Mouse (Mus musculus) bone marrow macrophage, adult 2 months (primary cell): ENCODE measurements around the gene Pea15a.

Experiments
- CTCF ChIP-seq: IDR thresholded peaks from 2 replicates; pipeline ENCODE4 v1.5.1; 2012; ENCODE audit warnings: low read depth, mild to moderate bottlenecking, low read length, moderate library complexity
- POLR2A ChIP-seq: IDR thresholded peaks from 2 replicates; pipeline ENCODE4 v1.6.1; 2012; ENCODE audit warnings: mild to moderate bottlenecking, low read depth, low read length, borderline replicate concordance

- TF ChIP-seq CTCF (no peak), POLR2A (no peak)
Observed at GRCm38 (mm10) chr1:172206141-172206917, at the start of gene Pea15a.
